Mouse (Mus musculus) Patski (cell line): ENCODE measurements around the gene Uaca. TPM values are rescaled to one million over a fixed set of nuclear protein-coding genes. Genes with fewer than 3 reads are reported as not detected.

Experiments
- ATAC-seq: fragments of 100-300 bp; one replicate; pipeline ENCODE4 v1.8.0; 2021
- CTCF ChIA-PET: fragments of 350-600 bp; sonication (Branson Sonifier 250); formaldehyde crosslinking; loops from one replicate; lab custom pipeline; 2022; ENCODE audit warnings: inconsistent platforms; lab: Charles Lee
- POLR2A ChIA-PET: fragments of 350-600 bp; sonication (Branson Sonifier 250); formaldehyde crosslinking; loops from one replicate; lab custom pipeline; 2022; ENCODE audit warnings: antibody characterized with exemption, inconsistent platforms; lab: Charles Lee
- DNase-seq: peaks from one replicate; pipeline ENCODE4 v3.0.0-alpha.2; 2011; ENCODE audit warnings: low read depth, low spot score
- H3K27me3 ChIP-seq: fragments of 371-371 bp; one replicate; pipeline ENCODE4 v1.5.1; 2021
- CTCF ChIP-seq: fragments of 100-300 bp; IDR thresholded peaks from one replicate; pipeline ENCODE4 v1.5.1; 2021
- in situ Hi-C: fragments of 300-500 bp; cut with MboI; formaldehyde crosslinking; loops from 3 replicates; pipeline ENCODE4 v1.11.1; 2018; ENCODE audit warnings: low pct_unique_long_range_greater_than_20kb, mixed read lengths
- polyA plus RNA-seq: library from polyadenylated mRNA; unstranded; gene quantifications from one replicate; pipeline ENCODE4 v1.2.3, GENCODE M21; 2021

The Uaca gene
- polyA plus RNA-seq, 1 experiment from 2014 or later = 16.3 TPM

GRCm38 (mm10) chr9:60898291-60899020 is 104.1 kb downstream of the Uaca start:
- ATAC-seq = no peak
- DNase-seq = no peak
- peaks cover 5% of the 10 kb centered on the region for H3K27me3 ChIP-seq
- in situ Hi-C loops = loop anchor here (5.0 to 10.0 kb wide), 5 partner anchors 114 to 999 kb away; no protein-coding TSS in a partner anchor
- CTCF ChIA-PET = no interaction called here
- POLR2A ChIA-PET = interaction anchor here (0.6 kb wide), 1 partner anchor 972 kb away, joined by 4 read pairs; no protein-coding TSS in a partner anchor
- TF ChIP-seq CTCF = no peak

DNA sequence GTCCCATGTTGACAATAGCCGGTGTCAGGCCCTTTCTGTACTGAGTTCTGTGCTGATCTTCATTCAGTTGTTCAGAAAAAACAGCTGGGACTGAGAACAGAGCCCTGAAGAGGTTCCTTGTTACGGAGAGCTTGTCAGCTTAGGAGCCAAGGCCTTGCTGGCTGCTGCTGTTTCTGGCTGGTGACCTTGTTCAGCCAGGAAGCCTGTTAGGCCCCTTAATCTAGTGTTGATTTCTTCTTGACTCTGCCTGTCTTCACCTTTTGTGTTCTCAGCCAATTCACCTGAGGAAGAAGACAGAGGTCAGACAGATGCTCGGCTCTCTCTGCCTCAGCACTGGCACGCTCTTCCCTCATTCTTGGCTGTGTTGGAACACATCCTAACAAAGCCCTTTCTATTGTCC is 104.9 kb downstream of the Uaca start:
- POLR2A ChIA-PET = no interaction called here
- no peak for TF ChIP-seq CTCF
- ATAC-seq (no peak), DNase-seq (no peak)
- CTCF ChIA-PET = no interaction called here
- in situ Hi-C loops = loop anchor here (5.0 to 10.0 kb wide), 5 partner anchors 113 to 998 kb away; no protein-coding TSS in a partner anchor
- H3K27me3 ChIP-seq = peaks cover 5% of the 10 kb centered on the region

DNA sequence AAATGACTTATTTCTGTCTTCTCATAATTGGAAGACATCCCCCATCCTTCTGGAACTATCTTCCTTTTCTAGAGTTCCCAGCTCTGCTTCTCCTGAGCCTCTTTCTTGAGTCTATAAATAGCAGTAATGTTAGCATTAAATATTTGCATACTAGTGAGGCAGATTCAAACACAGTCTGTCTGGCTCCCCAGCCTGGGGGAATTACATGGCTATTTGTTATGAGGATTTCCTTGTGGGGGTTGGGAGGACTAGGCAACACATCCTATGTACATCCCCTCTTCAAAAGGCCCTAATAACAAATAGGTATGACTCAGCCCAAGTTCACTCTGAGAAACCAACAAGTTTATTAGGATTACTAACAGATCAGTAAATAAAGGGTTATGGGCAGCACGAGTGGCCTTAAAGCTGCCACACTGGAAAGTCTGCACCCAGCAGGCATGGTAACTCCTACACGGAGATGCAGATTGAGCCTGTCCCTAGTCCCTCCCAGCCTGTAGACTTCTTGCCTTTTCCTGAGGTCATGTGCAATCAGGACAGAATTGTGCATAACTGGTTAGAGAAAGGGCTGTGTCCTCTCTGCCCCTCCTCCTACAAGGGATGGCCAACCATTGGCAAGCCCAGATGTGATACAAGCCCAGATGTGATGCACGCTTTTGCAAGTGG is 105.6 kb downstream of the Uaca start:
- H3K27me3 ChIP-seq = peaks cover 5% of the 10 kb centered on the region
- POLR2A ChIA-PET = no interaction called here
- CTCF ChIA-PET = no interaction called here
- in situ Hi-C loops = loop anchor here (5.0 to 10.0 kb wide), 5 partner anchors 112 to 997 kb away; no protein-coding TSS in a partner anchor
- TF ChIP-seq CTCF = no peak
- ATAC-seq (no peak), DNase-seq (no peak)

- in situ Hi-C loops = no loop called here
- no peak for TF ChIP-seq CTCF
- ChIA-PET POLR2A (no interaction called here), CTCF (interaction anchor here (1.0 kb wide), 1 partner anchor 8 kb away, joined by 3 read pairs; no protein-coding TSS in a partner anchor)
- H3K27me3 ChIP-seq = no peaks in the 10 kb centered on the region
- no peak for DNase-seq
- no peak for ATAC-seq
Observed at GRCm38 (mm10) chr9:60912266-60912665, 117.9 kb downstream of the Uaca start.

DNA sequence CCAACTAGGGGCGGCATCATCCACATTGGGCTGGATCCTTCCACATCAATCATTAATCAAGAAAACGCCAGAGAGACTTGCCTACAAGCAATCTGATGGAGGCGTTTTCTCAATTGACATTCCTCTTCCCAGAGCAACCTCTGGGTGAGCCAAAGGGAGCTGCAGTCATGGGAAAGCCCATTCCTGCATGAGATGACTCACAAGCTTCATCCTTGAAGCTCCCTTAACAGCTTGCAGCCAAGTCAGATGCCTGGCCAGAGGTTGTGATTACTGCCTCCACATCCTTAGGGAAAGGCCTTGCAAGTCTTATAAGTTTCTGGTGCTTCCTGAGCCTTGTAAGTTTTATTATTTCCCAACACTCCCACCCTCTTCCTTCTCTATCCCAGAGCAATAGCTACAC is 119.3 kb downstream of the Uaca start:
- ChIA-PET POLR2A (no interaction called here), CTCF (no interaction called here)
- TF ChIP-seq CTCF = no peak
- no peaks in the 10 kb centered on the region for H3K27me3 ChIP-seq
- ATAC-seq (no peak), DNase-seq (no peak)
- in situ Hi-C loops = no loop called here

DNA sequence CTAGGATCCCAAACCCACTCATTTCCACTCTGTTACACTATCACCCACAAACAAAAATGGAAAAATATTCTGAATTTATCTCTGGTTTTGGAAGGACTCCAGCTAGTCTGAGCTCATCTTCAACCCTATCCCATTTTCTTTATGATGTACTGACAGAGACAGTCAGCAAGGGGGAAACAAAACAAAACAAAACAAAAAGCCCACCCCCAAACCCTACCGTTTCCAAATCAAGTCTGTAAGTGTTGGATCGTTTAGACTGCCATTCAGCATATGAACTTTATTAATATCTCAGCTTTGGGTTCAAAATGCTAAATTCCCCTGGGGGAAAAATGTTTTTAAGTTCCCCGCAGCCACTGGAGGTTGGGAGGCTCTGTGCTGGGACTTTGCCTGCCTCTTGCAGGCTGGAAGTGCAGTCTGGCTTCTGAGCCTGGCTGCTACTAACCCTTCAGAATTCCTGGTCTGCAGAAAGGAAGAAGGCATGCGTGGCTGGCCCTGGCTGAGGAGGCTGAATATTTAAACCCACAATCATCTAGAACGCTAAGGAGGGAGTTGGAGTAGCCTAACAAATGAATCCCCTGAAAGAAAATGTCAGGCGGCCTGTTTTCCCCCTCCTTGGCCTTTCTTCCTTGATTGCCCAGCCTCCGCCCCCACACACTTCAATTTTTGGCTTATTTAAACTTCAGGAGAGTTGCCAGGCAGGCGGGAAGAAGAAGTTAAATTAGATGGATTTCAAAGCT is 125.8 kb downstream of the Uaca start:
- ATAC-seq (no peak), DNase-seq (no peak)
- in situ Hi-C loops = no loop called here
- no peak for TF ChIP-seq CTCF
- CTCF ChIA-PET = interaction anchor here (1.5 kb wide), 1 partner anchor 14 kb away, joined by 3 read pairs; no protein-coding TSS in a partner anchor
- POLR2A ChIA-PET = no interaction called here
- no peaks in the 10 kb centered on the region for H3K27me3 ChIP-seq

DNA sequence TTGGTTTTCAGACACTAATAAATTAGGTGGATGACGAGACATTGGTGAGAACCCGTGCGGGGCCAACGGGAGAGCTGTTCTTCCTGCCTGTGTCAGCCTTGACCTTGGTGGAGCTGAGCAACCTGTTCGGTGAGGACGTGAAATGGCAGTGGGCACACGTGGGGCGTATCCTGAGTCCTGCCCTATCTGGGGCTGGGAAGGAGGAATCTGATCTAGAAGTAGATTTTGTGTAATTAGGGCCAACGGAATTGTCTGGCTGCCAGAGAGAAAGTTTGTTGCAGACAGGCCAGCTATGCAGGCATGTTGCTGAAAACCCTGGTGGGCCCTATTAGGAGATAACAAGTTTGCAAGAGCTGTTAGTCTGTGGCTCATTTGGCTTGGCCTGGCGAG is 126.3 kb downstream of the Uaca start:
- ATAC-seq (no peak), DNase-seq (no peak)
- ChIA-PET POLR2A (no interaction called here), CTCF (no interaction called here)
- H3K27me3 ChIP-seq = no peaks in the 10 kb centered on the region
- no peak for TF ChIP-seq CTCF
- in situ Hi-C loops = no loop called here

DNA sequence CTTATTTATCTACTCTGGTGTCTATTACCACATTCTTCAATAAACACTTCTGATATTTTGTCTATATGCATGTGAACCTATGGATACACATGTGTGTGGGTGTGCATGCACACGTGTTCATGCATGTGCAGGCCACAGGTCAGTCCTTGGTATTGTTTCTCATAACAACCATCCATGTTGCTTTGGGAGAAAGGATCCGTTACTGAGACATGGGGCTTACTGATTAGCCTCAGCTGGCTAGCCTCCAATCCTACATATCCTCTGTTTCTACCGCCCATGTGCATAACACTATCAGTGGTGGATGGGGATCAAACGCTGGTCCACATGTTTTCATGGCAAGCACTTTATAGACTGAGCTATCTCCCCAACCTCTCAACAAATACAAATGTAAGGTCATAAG is 126.9 kb downstream of the Uaca start:
- CTCF ChIA-PET = no interaction called here
- no peak for DNase-seq

GRCm38 (mm10) chr9:60921831-60922230 is 127.5 kb downstream of the Uaca start:
- CTCF ChIA-PET = no interaction called here
- POLR2A ChIA-PET = no interaction called here
- DNase-seq (no peak), ATAC-seq (no peak)
- in situ Hi-C loops = no loop called here
- TF ChIP-seq CTCF = no peak
- H3K27me3 ChIP-seq = no peaks in the 10 kb centered on the region

More for the DNA sequence above, 126.9 kb downstream of the Uaca start:
- H3K27me3 ChIP-seq = no peaks in the 10 kb centered on the region
- ATAC-seq = no peak
- in situ Hi-C loops = no loop called here
- no peak for TF ChIP-seq CTCF
- POLR2A ChIA-PET = no interaction called here

DNA sequence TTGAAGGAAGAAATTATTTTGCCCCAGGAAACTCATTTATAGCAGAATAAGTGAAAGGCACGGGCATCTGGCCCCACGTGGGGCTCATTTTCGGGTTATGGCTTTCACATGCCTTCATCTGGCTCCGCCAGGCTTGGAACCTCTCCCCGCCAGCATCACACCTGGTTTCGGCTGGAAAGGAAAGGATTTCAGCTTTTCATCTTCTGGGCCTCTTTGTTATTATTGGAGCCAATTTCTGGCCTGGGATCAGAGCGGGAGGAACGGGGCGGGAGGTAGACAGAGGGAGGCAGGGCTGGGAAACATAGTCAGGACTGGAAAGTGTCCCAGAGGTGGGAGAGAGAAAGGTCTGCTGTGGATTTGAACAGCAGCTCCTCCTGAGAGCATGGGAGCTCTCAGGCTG is 132.0 kb downstream of the Uaca start:
- DNase-seq (no peak), ATAC-seq (no peak)
- CTCF ChIA-PET = no interaction called here
- TF ChIP-seq CTCF = no peak
- in situ Hi-C loops = no loop called here
- POLR2A ChIA-PET = no interaction called here
- H3K27me3 ChIP-seq = no peaks in the 10 kb centered on the region
